Mouse (Mus musculus) cerebellum, adult 2 months (tissue): ENCODE results near the gene Gpx8.

Source experiments
- CTCF ChIP-seq: fragments of 200-500 bp; IDR thresholded peaks from 2 replicates; pipeline ENCODE4 v1.5.1; 2011; ENCODE audit warnings: low read depth, mild to moderate bottlenecking, control low read depth, low read length, moderate library complexity, borderline replicate concordance; ENCODE audit not compliant: insufficient read depth
- POLR2A ChIP-seq: fragments of 200-500 bp; IDR thresholded peaks from 2 replicates; pipeline ENCODE4 v1.6.1; 2011; ENCODE audit warnings: low read length, control low read depth, borderline replicate concordance; ENCODE audit not compliant: insufficient read depth

- TF ChIP-seq CTCF (no peak), POLR2A (no peak)
These were observed 18.3 kb upstream of the Gpx8 start for GRCm38 (mm10) chr13:113064542-113064941.
